Mouse (Mus musculus): Measurements from ENCODE around the gene Smad3. TPM values are rescaled to one million over a fixed set of nuclear protein-coding genes. Genes with fewer than 3 reads are reported as not detected.
A peak's percentile ranks its signal among the peaks of the same experiment; 100 is the strongest.

Gene Smad3
- total and polyA plus RNA-seq, 2 experiments from 2014 or later = 7.5 to 34.0 TPM

- Histone ChIP-seq H3K27ac (no peak overlapping the region), H3K9ac (replicated peaks; ENCODE audit: low read length) (no peak overlapping the region), H3K4me3 (ENCODE audit: low read length) (no peak overlapping the region), H3K4me1 (ENCODE audit: insufficient read depth, low read length) (peaks cover 24% of the 10 kb centered on the region), H3K36me3 (ENCODE audit: insufficient read depth, low read length) (no peaks in the 10 kb centered on the region), H3K27me3 (ENCODE audit: insufficient read depth, low read length) (no peaks in the 10 kb centered on the region), H3K9me3 (ENCODE audit: low read length) (no peaks in the 10 kb centered on the region), H3K4me2 (ENCODE audit: low read depth, low read length) (no peak overlapping the region)
- DNase-seq (ENCODE audit: low spot score) (peak; percentile 73), ATAC-seq (peak; percentile 71)
- no peak for TF ChIP-seq CTCF (IDR thresholded peaks at IDR 0.05; ENCODE audit: low read depth)
- WGBS = 20% methylated on average over 13 of the region's 13 CpGs
These were observed 92.8 kb downstream of the Smad3 start for GRCm38 (mm10) chr9:63664792-63665646.

GRCm38 (mm10) chr9:63664300-63664745 lies 93.5 kb downstream of the Smad3 start:
- Histone ChIP-seq H3K9ac (replicated peaks; ENCODE audit: low read length) (no peak overlapping the region), H3K9me3 (ENCODE audit: low read length) (no peaks in the 10 kb centered on the region), H3K36me3 (ENCODE audit: insufficient read depth, low read length) (no peaks in the 10 kb centered on the region), H3K27me3 (ENCODE audit: insufficient read depth, low read length) (no peaks in the 10 kb centered on the region), H3K4me2 (ENCODE audit: low read depth, low read length) (no peak overlapping the region), H3K4me1 (ENCODE audit: insufficient read depth, low read length) (peaks cover 27% of the 10 kb centered on the region), H3K4me3 (ENCODE audit: low read length) (no peak overlapping the region), H3K27ac (no peak overlapping the region)
- 69% methylated on average over 2 of the region's 2 CpGs for WGBS
- TF ChIP-seq CTCF (IDR thresholded peaks at IDR 0.05; ENCODE audit: low read depth) = no peak
- DNase-seq (ENCODE audit: low spot score) = no peak
- no peak for ATAC-seq

- Histone ChIP-seq H3K9me3 (ENCODE audit: low read length) (no peaks in the 10 kb centered on the region), H3K36me3 (ENCODE audit: insufficient read depth, low read length) (no peaks in the 10 kb centered on the region), H3K27ac (no peak overlapping the region), H3K4me3 (ENCODE audit: low read length) (no peak overlapping the region), H3K4me2 (ENCODE audit: low read depth, low read length) (no peak overlapping the region), H3K27me3 (ENCODE audit: insufficient read depth, low read length) (no peaks in the 10 kb centered on the region), H3K4me1 (ENCODE audit: insufficient read depth, low read length) (peaks cover 32% of the 10 kb centered on the region), H3K9ac (replicated peaks; ENCODE audit: low read length) (no peak overlapping the region)
- no peak for DNase-seq (ENCODE audit: low spot score)
- no peak for ATAC-seq
- WGBS = 84% methylated on average over 10 of the region's 10 CpGs
- no peak for TF ChIP-seq CTCF (IDR thresholded peaks at IDR 0.05; ENCODE audit: low read depth)
These were observed 94.6 kb downstream of the Smad3 start for GRCm38 (mm10) chr9:63663222-63663621.

DNA sequence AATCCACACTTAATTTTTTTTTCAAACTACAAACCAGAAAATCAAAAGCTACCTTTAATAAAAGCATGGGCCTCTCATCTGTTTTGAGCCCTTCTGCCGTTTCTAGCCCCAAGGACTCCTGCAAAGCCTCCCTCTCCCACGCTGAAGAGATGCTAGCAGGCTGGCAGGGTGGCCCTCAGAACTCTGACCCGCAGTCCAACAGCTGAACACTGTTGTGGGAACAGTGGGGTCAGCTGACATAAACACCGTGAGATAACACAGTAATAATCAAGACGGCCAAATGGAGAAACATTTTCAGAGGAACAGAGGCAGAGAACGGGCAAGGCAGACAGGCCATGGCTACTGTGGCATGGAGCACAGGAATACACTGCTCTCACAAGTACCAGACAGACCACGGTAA lies 95.0 kb downstream of the Smad3 start:
- no peak for DNase-seq (ENCODE audit: low spot score)
- no peak overlapping the region for H3K9ac ChIP-seq (replicated peaks; ENCODE audit: low read length)
- no peaks in the 10 kb centered on the region for H3K36me3 ChIP-seq (ENCODE audit: insufficient read depth, low read length)
- H3K4me1 ChIP-seq (ENCODE audit: insufficient read depth, low read length) = peaks cover 28% of the 10 kb centered on the region
- H3K4me3 ChIP-seq (ENCODE audit: low read length) = no peak overlapping the region
- H3K27ac ChIP-seq = no peak overlapping the region
- no peak for TF ChIP-seq CTCF (IDR thresholded peaks at IDR 0.05; ENCODE audit: low read depth)
- H3K4me2 ChIP-seq (ENCODE audit: low read depth, low read length) = no peak overlapping the region
- no peaks in the 10 kb centered on the region for H3K27me3 ChIP-seq (ENCODE audit: insufficient read depth, low read length)
- 85% methylated on average over 7 of the region's 7 CpGs for WGBS
- ATAC-seq = no peak
- H3K9me3 ChIP-seq (ENCODE audit: low read length) = no peaks in the 10 kb centered on the region

DNA sequence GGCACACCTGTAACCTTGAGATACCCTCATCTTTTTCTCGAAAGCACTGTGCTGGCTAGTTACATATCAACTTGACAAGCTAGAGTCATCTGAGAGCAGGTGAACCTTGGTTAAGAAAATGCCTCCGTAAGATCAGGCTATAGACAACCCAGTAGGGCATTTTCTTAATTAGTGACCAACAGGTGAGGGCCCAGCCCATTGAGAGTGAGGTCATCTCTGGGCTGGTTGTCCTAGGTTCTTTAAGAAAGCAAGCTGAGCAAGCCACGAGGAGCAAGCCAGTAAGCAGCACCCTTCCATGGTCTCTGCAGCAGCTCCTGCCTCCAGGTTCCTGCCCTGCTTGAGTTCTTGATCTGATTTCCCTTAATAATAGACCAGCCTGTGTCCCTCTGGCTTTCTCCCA lies 97.1 kb downstream of the Smad3 start:
- no peak for ATAC-seq
- Histone ChIP-seq H3K27ac (no peak overlapping the region), H3K9ac (replicated peaks; ENCODE audit: low read length) (no peak overlapping the region), H3K4me2 (ENCODE audit: low read depth, low read length) (no peak overlapping the region), H3K27me3 (ENCODE audit: insufficient read depth, low read length) (no peaks in the 10 kb centered on the region), H3K9me3 (ENCODE audit: low read length) (no peaks in the 10 kb centered on the region), H3K4me3 (ENCODE audit: low read length) (no peak overlapping the region), H3K36me3 (ENCODE audit: insufficient read depth, low read length) (no peaks in the 10 kb centered on the region), H3K4me1 (ENCODE audit: insufficient read depth, low read length) (peaks cover 17% of the 10 kb centered on the region; the same call in 1 of the 2 replicates)
- DNase-seq (ENCODE audit: low spot score) = no peak
- TF ChIP-seq CTCF (IDR thresholded peaks at IDR 0.05; ENCODE audit: low read depth) = no peak
- 91% methylated on average over 3 of the region's 3 CpGs for whole genome bisulfite sequencing

- Histone ChIP-seq H3K9ac (replicated peaks; ENCODE audit: low read length) (no peak overlapping the region), H3K4me2 (ENCODE audit: low read depth, low read length) (no peak overlapping the region), H3K36me3 (ENCODE audit: insufficient read depth, low read length) (no peaks in the 10 kb centered on the region), H3K4me1 (ENCODE audit: insufficient read depth, low read length) (peaks cover 15% of the 10 kb centered on the region; the same call in 1 of the 2 replicates), H3K27me3 (ENCODE audit: insufficient read depth, low read length) (no peaks in the 10 kb centered on the region), H3K9me3 (ENCODE audit: low read length) (no peaks in the 10 kb centered on the region), H3K4me3 (ENCODE audit: low read length) (no peak overlapping the region), H3K27ac (no peak overlapping the region)
- WGBS = 94% methylated on average over 4 of the region's 4 CpGs
- DNase-seq (ENCODE audit: low spot score) = no peak
- TF ChIP-seq CTCF (IDR thresholded peaks at IDR 0.05; ENCODE audit: low read depth) = no peak
- ATAC-seq = no peak
These were observed 97.7 kb downstream of the Smad3 start for GRCm38 (mm10) chr9:63660061-63660460.

DNA sequence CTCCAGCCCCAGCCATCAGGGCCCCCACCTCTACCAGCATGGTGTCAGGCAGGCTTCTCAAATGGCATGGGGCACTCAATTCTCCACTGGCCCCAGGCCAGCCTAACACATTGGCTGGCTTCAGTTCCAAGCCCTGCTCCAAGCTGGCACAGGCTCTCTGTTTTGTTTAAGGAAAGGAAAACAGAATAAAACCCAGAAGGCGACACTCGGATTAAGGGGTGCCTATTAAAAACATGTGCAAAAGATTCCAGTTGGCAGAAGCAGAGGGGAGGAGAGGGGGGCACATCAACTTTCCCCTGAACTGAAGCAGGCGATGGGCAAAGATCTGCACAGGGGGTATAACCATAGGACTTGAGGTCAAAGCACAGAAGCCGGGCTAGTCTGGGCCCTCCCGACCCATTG lies 98.8 kb downstream of the Smad3 start:
- no peak for TF ChIP-seq CTCF (IDR thresholded peaks at IDR 0.05; ENCODE audit: low read depth)
- H3K27me3 ChIP-seq (ENCODE audit: insufficient read depth, low read length) = no peaks in the 10 kb centered on the region
- peaks cover 13% of the 10 kb centered on the region for H3K4me1 ChIP-seq (ENCODE audit: insufficient read depth, low read length)
- 40% methylated on average over 5 of the region's 5 CpGs for WGBS
- no peaks in the 10 kb centered on the region for H3K9me3 ChIP-seq (ENCODE audit: low read length)
- DNase-seq (ENCODE audit: low spot score) = peak; percentile 80
- H3K36me3 ChIP-seq (ENCODE audit: insufficient read depth, low read length) = no peaks in the 10 kb centered on the region
- H3K27ac ChIP-seq = peak overlapping the region; percentile 15; the same call in 1 of the 2 replicates
- no peak overlapping the region for H3K4me2 ChIP-seq (ENCODE audit: low read depth, low read length)
- ATAC-seq = peak; percentile 57; the same call in 1 of the 2 replicates
- H3K9ac ChIP-seq (replicated peaks; ENCODE audit: low read length) = no peak overlapping the region
- H3K4me3 ChIP-seq (ENCODE audit: low read length) = no peak overlapping the region
